Mouse (Mus musculus) spleen, adult 2 months (tissue): ENCODE data around the gene Hpse.

Experiments used
- CTCF ChIP-seq: fragments of 200-500 bp; IDR thresholded peaks from 2 replicates; pipeline ENCODE4 v1.5.1; 2011; ENCODE audit warnings: mild to moderate bottlenecking, inconsistent platforms; ENCODE audit not compliant: insufficient read depth, insufficient read length, insufficient replicate concordance; ENCODE audit errors: extremely low read depth
- POLR2A ChIP-seq: fragments of 200-500 bp; IDR thresholded peaks from 2 replicates; pipeline ENCODE4 v1.6.1; 2011; ENCODE audit warnings: low read depth, low read length, inconsistent platforms

GRCm38 (mm10) chr5:100642316-100642715 lies 77.2 kb downstream of the Hpse start:
- TF ChIP-seq CTCF (no peak), POLR2A (no peak)
